Mouse (Mus musculus) ES-E14 (cell line): Measurements from ENCODE around the gene Itga3.

Experiments used
- CHD2 ChIP-seq: IDR thresholded peaks from 2 replicates; pipeline ENCODE4 v1.6.1; 2014; ENCODE audit warnings: mild to moderate bottlenecking, low read depth, low read length, inconsistent platforms
- ZC3H11A ChIP-seq: IDR thresholded peaks from 2 replicates; pipeline ENCODE4 v1.6.1; 2012; ENCODE audit warnings: low read depth, mild to moderate bottlenecking, inconsistent platforms, low read length, borderline replicate concordance

DNA sequence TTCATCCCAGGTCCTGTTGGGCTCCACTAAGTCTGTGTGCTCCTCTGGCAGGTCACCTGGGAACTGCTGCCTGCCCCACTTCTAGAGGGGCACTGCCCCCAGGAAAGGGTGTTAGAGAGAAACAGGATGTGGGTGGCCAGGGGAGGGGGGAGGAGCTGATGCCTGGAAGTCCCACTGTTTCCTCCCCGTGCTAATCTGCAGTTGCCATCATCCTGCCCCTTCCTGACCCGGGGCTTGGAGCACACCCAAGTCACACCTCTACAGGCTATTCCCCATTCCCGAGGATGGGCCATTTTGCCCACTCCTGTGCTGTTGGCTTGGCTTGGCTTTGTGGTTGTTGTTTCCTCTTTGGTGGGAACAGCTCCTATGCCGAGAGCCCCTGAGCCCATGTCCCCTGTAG is 76.1 kb downstream of the Itga3 start:
- TF ChIP-seq CHD2 = no peak
- no peak for TF ChIP-seq ZC3H11A
